Mouse (Mus musculus) cerebellum, adult 2 months (tissue): ENCODE data around the gene 2310022B05Rik.

Source experiments
- CTCF ChIP-seq: fragments of 200-500 bp; IDR thresholded peaks from 2 replicates; pipeline ENCODE4 v1.5.1; 2011; ENCODE audit warnings: low read depth, mild to moderate bottlenecking, control low read depth, low read length, moderate library complexity, borderline replicate concordance; ENCODE audit not compliant: insufficient read depth
- POLR2A ChIP-seq: fragments of 200-500 bp; IDR thresholded peaks from 2 replicates; pipeline ENCODE4 v1.6.1; 2011; ENCODE audit warnings: low read length, control low read depth, borderline replicate concordance; ENCODE audit not compliant: insufficient read depth

- TF ChIP-seq CTCF (no peak), POLR2A (no peak)
These were observed 5.2 kb downstream of the 2310022B05Rik start for GRCm38 (mm10) chr8:124657961-124658360.
